Mouse (Mus musculus) heart, postnatal 0 days (tissue): Measurements from ENCODE around the gene Tnfsf12.

Source experiments
- CTCF ChIP-seq: IDR thresholded peaks from 2 replicates; pipeline ENCODE4 v1.5.1; 2016; ENCODE audit warnings: antibody characterized with exemption, control low read depth, low read depth
- EP300 ChIP-seq: IDR thresholded peaks from 2 replicates; pipeline ENCODE4 v1.6.1; 2016; ENCODE audit warnings: antibody characterized with exemption, low read depth

GRCm38 (mm10) chr11:69657462-69657881 is 38.2 kb downstream of the Tnfsf12 start:
- TF ChIP-seq CTCF, result no peak
- no peak for TF ChIP-seq EP300
